Mouse (Mus musculus): ENCODE measurements around the gene Tpi1.

- TF ChIP-seq CTCF (IDR thresholded peaks at IDR 0.05 in 2 of 3, conservative IDR thresholded peaks at IDR 0.05 in 1 of 3; ENCODE audit: control insufficient read depth in 1 of 3, insufficient read depth in 1 of 3, low read depth in 2 of 3, low read length in 3 of 3, poor library complexity in 1 of 3, severe bottlenecking in 1 of 3) (no peak), MAX (IDR thresholded peaks at IDR 0.05; ENCODE audit: low read length) (no peak), NELFE (IDR thresholded peaks at IDR 0.05; ENCODE audit: low read depth, low read length) (no peak), ZNF384 (IDR thresholded peaks at IDR 0.05; ENCODE audit: low read depth, low read length) (no peak), POLR2A (IDR thresholded peaks at IDR 0.05; ENCODE audit: control insufficient read depth in 1 of 2, insufficient read depth in 1 of 2, low read depth in 1 of 2, low read length in 2 of 2, poor library complexity in 1 of 2) (0 out of 4 replicates have a peak, but pooled peaks of 1 of the 2 experiments have one; percentile 22), BHLHE40 (IDR thresholded peaks at IDR 0.05; ENCODE audit: borderline replicate concordance, low read depth, low read length) (no peak), ZC3H11A (IDR thresholded peaks at IDR 0.05; ENCODE audit: low read depth, low read length) (no peak), MAFK (IDR thresholded peaks at IDR 0.05; ENCODE audit: borderline replicate concordance, low read depth, low read length) (no peak), GATA1 (IDR thresholded peaks at IDR 0.05; ENCODE audit: low read depth, low read length) (peak; percentile 69)
Measured at GRCm38 (mm10) chr6:124828101-124828592, 14.1 kb upstream of the Tpi1 start.
